Mouse (Mus musculus): ENCODE data around the gene Aldh2. TPM values are rescaled to one million over a fixed set of nuclear protein-coding genes. Genes with fewer than 3 reads are reported as not detected.

Gene Aldh2
- total and polyA plus RNA-seq, 3 experiments, result 198 to 471 (median 267) TPM

- no peak for DNase-seq (ENCODE audit: low read depth, low spot score)
- Histone ChIP-seq H3K36me3 (ENCODE audit: control insufficient read depth in 1 of 2, insufficient read depth in 2 of 2, low read length in 2 of 2) (peaks cover 0 to 1% of the 10 kb centered on the region in 2 experiments; a peak in 2 of 4 replicates), H3K27me3 (ENCODE audit: control insufficient read depth in 1 of 2, insufficient read depth in 2 of 2, low read length in 2 of 2) (no peaks in the 10 kb centered on the region), H3K9ac (ENCODE audit: control insufficient read depth, low read depth, low read length, poor library complexity, severe bottlenecking) (no peak overlapping the region), H3K4me3 (ENCODE audit: control insufficient read depth in 1 of 2, insufficient read depth in 1 of 2, low read depth in 2 of 2, low read length in 2 of 2) (no peak overlapping the region), H3K9me3 (replicated peaks; ENCODE audit: insufficient read depth, low read length) (no peaks in the 10 kb centered on the region), H3K79me2 (ENCODE audit: control insufficient read depth, insufficient read depth, low read length, poor library complexity) (no peaks in the 10 kb centered on the region), H3K27ac (ENCODE audit: control insufficient read depth, low read depth, low read length) (no peak overlapping the region), H3K4me1 (ENCODE audit: control insufficient read depth in 1 of 2, insufficient read depth in 2 of 2, low read length in 2 of 2) (no peaks in the 10 kb centered on the region)
- TF ChIP-seq ELF1 (IDR thresholded peaks at IDR 0.05; ENCODE audit: low read depth, low read length) (no peak), POLR2A (IDR thresholded peaks at IDR 0.05; ENCODE audit: control insufficient read depth in 1 of 2, insufficient read depth in 1 of 2, low read depth in 1 of 2, low read length in 2 of 2, poor library complexity in 1 of 2) (no peak), MAFK (IDR thresholded peaks at IDR 0.05; ENCODE audit: borderline replicate concordance, low read depth, low read length) (no peak), MXI1 (IDR thresholded peaks at IDR 0.05; ENCODE audit: low read depth, low read length) (no peak), GATA1 (IDR thresholded peaks at IDR 0.05; ENCODE audit: low read depth, low read length) (no peak), TCF12 (IDR thresholded peaks at IDR 0.05; ENCODE audit: low read depth, low read length) (no peak), BHLHE40 (IDR thresholded peaks at IDR 0.05; ENCODE audit: borderline replicate concordance, low read depth, low read length) (no peak), RCOR1 (IDR thresholded peaks at IDR 0.05; ENCODE audit: low read depth, low read length) (no peak), E2F4 (IDR thresholded peaks at IDR 0.05; ENCODE audit: borderline replicate concordance, low read depth, low read length) (no peak), RAD21 (IDR thresholded peaks at IDR 0.05; ENCODE audit: low read depth, low read length) (no peak), ETS1 (IDR thresholded peaks at IDR 0.05; ENCODE audit: low read depth, low read length) (no peak), ZKSCAN1 (IDR thresholded peaks at IDR 0.05; ENCODE audit: low read depth, low read length) (no peak), POLR2AphosphoS5 (IDR thresholded peaks at IDR 0.05; ENCODE audit: borderline replicate concordance, low read depth, low read length) (no peak), ZC3H11A (IDR thresholded peaks at IDR 0.05; ENCODE audit: low read depth, low read length) (no peak), EP300 (IDR thresholded peaks at IDR 0.05; ENCODE audit: low read depth in 1 of 2, low read length in 2 of 2) (no peak), ZMIZ1 (IDR thresholded peaks at IDR 0.05; ENCODE audit: low read depth, low read length) (no peak), CTCF (IDR thresholded peaks at IDR 0.05 in 2 of 3, conservative IDR thresholded peaks at IDR 0.05 in 1 of 3; ENCODE audit: control insufficient read depth in 1 of 3, insufficient read depth in 1 of 3, low read depth in 2 of 3, low read length in 3 of 3, poor library complexity in 1 of 3, severe bottlenecking in 1 of 3) (no peak)
Measured at GRCm38 (mm10) chr5:121575867-121576266, 17.8 kb downstream of the Aldh2 start.

- Histone ChIP-seq H3K9me3 (replicated peaks; ENCODE audit: insufficient read depth, low read length) (no peaks in the 10 kb centered on the region), H3K36me3 (ENCODE audit: control insufficient read depth in 1 of 2, insufficient read depth in 2 of 2, low read length in 2 of 2) (peaks cover 0 to 3% of the 10 kb centered on the region in 2 experiments; a peak in 1 of 4 replicates), H3K4me3 (ENCODE audit: control insufficient read depth in 1 of 2, insufficient read depth in 1 of 2, low read depth in 2 of 2, low read length in 2 of 2) (no peak overlapping the region), H3K4me1 (ENCODE audit: control insufficient read depth in 1 of 2, insufficient read depth in 2 of 2, low read length in 2 of 2) (no peaks in the 10 kb centered on the region), H3K27ac (ENCODE audit: control insufficient read depth, low read depth, low read length) (no peak overlapping the region), H3K79me2 (ENCODE audit: control insufficient read depth, insufficient read depth, low read length, poor library complexity) (no peaks in the 10 kb centered on the region), H3K9ac (ENCODE audit: control insufficient read depth, low read depth, low read length, poor library complexity, severe bottlenecking) (no peak overlapping the region), H3K27me3 (ENCODE audit: control insufficient read depth in 1 of 2, insufficient read depth in 2 of 2, low read length in 2 of 2) (no peaks in the 10 kb centered on the region)
- no peak for DNase-seq (ENCODE audit: low read depth, low spot score)
- TF ChIP-seq POLR2AphosphoS2 (IDR thresholded peaks at IDR 0.05; ENCODE audit: low read length) (no peak), CHD1 (IDR thresholded peaks at IDR 0.05; ENCODE audit: low read depth, low read length) (no peak), MYC (IDR thresholded peaks at IDR 0.05; ENCODE audit: low read depth, low read length) (no peak), MXI1 (IDR thresholded peaks at IDR 0.05; ENCODE audit: low read depth, low read length) (no peak), ZNF384 (IDR thresholded peaks at IDR 0.05; ENCODE audit: low read depth, low read length) (no peak), HCFC1 (IDR thresholded peaks at IDR 0.05; ENCODE audit: low read depth, low read length) (no peak), MAX (IDR thresholded peaks at IDR 0.05; ENCODE audit: low read length) (no peak), TCF12 (IDR thresholded peaks at IDR 0.05; ENCODE audit: low read depth, low read length) (no peak), MYB (IDR thresholded peaks at IDR 0.05; ENCODE audit: low read depth, low read length) (no peak), USF1 (IDR thresholded peaks at IDR 0.05; ENCODE audit: low read depth, low read length) (no peak), SIN3A (IDR thresholded peaks at IDR 0.05; ENCODE audit: low read length) (no peak), E2F4 (IDR thresholded peaks at IDR 0.05; ENCODE audit: borderline replicate concordance, low read depth, low read length) (no peak), MAZ (IDR thresholded peaks at IDR 0.05; ENCODE audit: low read depth, low read length) (no peak), CTCF (IDR thresholded peaks at IDR 0.05 in 2 of 3, conservative IDR thresholded peaks at IDR 0.05 in 1 of 3; ENCODE audit: control insufficient read depth in 1 of 3, insufficient read depth in 1 of 3, low read depth in 2 of 3, low read length in 3 of 3, poor library complexity in 1 of 3, severe bottlenecking in 1 of 3) (no peak)
Measured at GRCm38 (mm10) chr5:121574145-121574544, 19.5 kb downstream of the Aldh2 start.

Data from MEL (cell line).